Mouse (Mus musculus) left cerebral cortex, adult 2 months (tissue): ENCODE results near the gene Nckap5. TPM values are rescaled to one million over a fixed set of nuclear protein-coding genes. Genes with fewer than 3 reads are reported as not detected.

Experiments used
- DNase-seq, 2 experiments: peaks; one replicate each; pipeline ENCODE4 v3.0.0; 2021 to 2022; ENCODE audit warnings: low spot score in 2 of 2, mixed read lengths in 1 of 2; ENCODE audit errors: extremely low spot score in 1 of 2
- H3K27ac ChIP-seq: fragments of 200-600 bp; 2 replicates; pipeline ENCODE4 v1.8.1; 2022
- H3K4me3 ChIP-seq: fragments of 200-600 bp; 2 replicates; pipeline ENCODE4 v1.8.1; 2022
- CTCF ChIP-seq: fragments of 200-600 bp; IDR thresholded peaks from 2 replicates; pipeline ENCODE4 v1.8.1; 2022; ENCODE audit warnings: antibody characterized with exemption, mild to moderate bottlenecking, moderate library complexity
- intact Hi-C: fragments of 180-260 bp; cut with DNase I; formaldehyde crosslinking; loops from one replicate; pipeline ENCODE4 v1.15.1; 2025
- total RNA-seq, 2 experiments: library from RNA; stranded (reverse); gene quantifications; 2 replicates each; pipeline ENCODE4 v1.2.3; 2021

Nckap5 gene
- total RNA-seq, 2 experiments from 2014 or later: 5.6 to 9.9 TPM

- H3K4me3 ChIP-seq: no peak overlapping the region
- intact Hi-C loops: loop anchor here (5.0 kb wide), 5 partner anchors 500 to 825 kb away; no protein-coding TSS in a partner anchor
- no peak overlapping the region for H3K27ac ChIP-seq
- no peak for DNase-seq
- peak; percentile 23 for TF ChIP-seq CTCF
These were observed 398.3 kb downstream of the Nckap5 start for GRCm38 (mm10) chr1:126432285-126432684.

- H3K4me3 ChIP-seq: peak overlapping the region; percentile 2; the same call in 1 of the 2 replicates
- intact Hi-C loops: loop anchor here (5.0 kb wide), 5 partner anchors 501 to 824 kb away; no protein-coding TSS in a partner anchor
- H3K27ac ChIP-seq: no peak overlapping the region
- peak; percentile 70 for TF ChIP-seq CTCF
- DNase-seq: peak; percentile 62 to 68
These were observed 399.0 kb downstream of the Nckap5 start for GRCm38 (mm10) chr1:126431594-126431993.

- H3K4me3 ChIP-seq: no peak overlapping the region
- no peak overlapping the region for H3K27ac ChIP-seq
- DNase-seq: no peak
- intact Hi-C loops: no loop called here
- no peak for TF ChIP-seq CTCF
These were observed 419.2 kb downstream of the Nckap5 start for GRCm38 (mm10) chr1:126411426-126411825.

GRCm38 (mm10) chr1:126407886-126408285, 422.7 kb downstream of the Nckap5 start:
- Histone ChIP-seq H3K4me3 (no peak overlapping the region), H3K27ac (no peak overlapping the region)
- peak; percentile 70 for TF ChIP-seq CTCF
- intact Hi-C loops: no loop called here
- peak; percentile 23 to 37 for DNase-seq

- no peak overlapping the region for H3K4me3 ChIP-seq
- H3K27ac ChIP-seq: no peak overlapping the region
- DNase-seq: no peak
- TF ChIP-seq CTCF: no peak
- intact Hi-C loops: no loop called here
These were observed 425.1 kb downstream of the Nckap5 start for GRCm38 (mm10) chr1:126405543-126405942.

- H3K4me3 ChIP-seq: no peak overlapping the region
These were observed 426.6 kb downstream of the Nckap5 start for GRCm38 (mm10) chr1:126403970-126404369.

GRCm38 (mm10) chr1:126391204-126391603, 439.4 kb downstream of the Nckap5 start:
- intact Hi-C loops: no loop called here
- no peak for DNase-seq
- no peak for TF ChIP-seq CTCF
- H3K27ac ChIP-seq: no peak overlapping the region
- no peak overlapping the region for H3K4me3 ChIP-seq

More at GRCm38 (mm10) chr1:126403970-126404369, 426.6 kb downstream of the Nckap5 start:
- intact Hi-C loops: no loop called here
- no peak overlapping the region for H3K27ac ChIP-seq
- no peak for TF ChIP-seq CTCF
- DNase-seq: no peak

GRCm38 (mm10) chr1:126377339-126377980, 453.1 kb downstream of the Nckap5 start:
- no peak for DNase-seq
- Histone ChIP-seq H3K4me3 (no peak overlapping the region), H3K27ac (no peak overlapping the region)
- no peak for TF ChIP-seq CTCF
- intact Hi-C loops: no loop called here

GRCm38 (mm10) chr1:126366736-126367135, 463.9 kb downstream of the Nckap5 start:
- TF ChIP-seq CTCF: no peak
- H3K4me3 ChIP-seq: no peak overlapping the region
- no peak overlapping the region for H3K27ac ChIP-seq
- intact Hi-C loops: no loop called here
- no peak for DNase-seq

- no peak for DNase-seq
- intact Hi-C loops: no loop called here
- Histone ChIP-seq H3K27ac (no peak overlapping the region), H3K4me3 (no peak overlapping the region)
- no peak for TF ChIP-seq CTCF
These were observed 466.0 kb downstream of the Nckap5 start for GRCm38 (mm10) chr1:126364556-126364955.

GRCm38 (mm10) chr1:126360531-126361220, 469.9 kb downstream of the Nckap5 start:
- intact Hi-C loops: no loop called here
- H3K27ac ChIP-seq: no peak overlapping the region
- H3K4me3 ChIP-seq: no peak overlapping the region
- no peak for DNase-seq
- no peak for TF ChIP-seq CTCF

GRCm38 (mm10) chr1:126360111-126360510, 470.5 kb downstream of the Nckap5 start:
- intact Hi-C loops: no loop called here

More at GRCm38 (mm10) chr1:126360111-126360510, 470.5 kb downstream of the Nckap5 start:
- DNase-seq: no peak
- H3K4me3 ChIP-seq: no peak overlapping the region
- TF ChIP-seq CTCF: no peak
- no peak overlapping the region for H3K27ac ChIP-seq
